Mouse (Mus musculus) thymus, postnatal 25 days (tissue): ENCODE measurements around the gene Gm1553.

Experiments used
- DNase-seq: peaks from one replicate; pipeline ENCODE4 v3.0.0; 2022

Gene Gm1553

DNA sequence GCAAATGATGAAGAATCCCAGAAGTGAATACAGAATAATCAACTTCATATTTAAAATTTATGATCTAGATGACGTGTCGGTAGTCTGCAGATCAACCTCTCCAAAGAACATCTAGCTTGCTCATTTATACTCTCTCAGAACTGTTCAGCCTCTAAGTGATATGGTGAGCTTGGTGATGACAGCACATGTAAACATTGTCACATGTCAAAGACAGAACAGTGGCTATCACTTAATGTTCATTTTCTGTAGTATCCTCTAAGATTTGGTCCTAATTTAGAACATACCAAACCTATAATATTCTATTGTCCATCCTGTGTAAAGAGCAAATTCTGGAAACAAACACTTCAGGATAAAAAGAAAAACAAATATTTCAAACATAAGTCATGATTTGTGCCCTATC is at the start of gene Gm1553:
Gene Gm1553, minus strand, starts transcription at position 101 of the 400 bp plus-strand sequence.
- DNase-seq: no peak
